8 mouse cellular contexts compared by ENCODE assay signal in the genomic region with DNA sequence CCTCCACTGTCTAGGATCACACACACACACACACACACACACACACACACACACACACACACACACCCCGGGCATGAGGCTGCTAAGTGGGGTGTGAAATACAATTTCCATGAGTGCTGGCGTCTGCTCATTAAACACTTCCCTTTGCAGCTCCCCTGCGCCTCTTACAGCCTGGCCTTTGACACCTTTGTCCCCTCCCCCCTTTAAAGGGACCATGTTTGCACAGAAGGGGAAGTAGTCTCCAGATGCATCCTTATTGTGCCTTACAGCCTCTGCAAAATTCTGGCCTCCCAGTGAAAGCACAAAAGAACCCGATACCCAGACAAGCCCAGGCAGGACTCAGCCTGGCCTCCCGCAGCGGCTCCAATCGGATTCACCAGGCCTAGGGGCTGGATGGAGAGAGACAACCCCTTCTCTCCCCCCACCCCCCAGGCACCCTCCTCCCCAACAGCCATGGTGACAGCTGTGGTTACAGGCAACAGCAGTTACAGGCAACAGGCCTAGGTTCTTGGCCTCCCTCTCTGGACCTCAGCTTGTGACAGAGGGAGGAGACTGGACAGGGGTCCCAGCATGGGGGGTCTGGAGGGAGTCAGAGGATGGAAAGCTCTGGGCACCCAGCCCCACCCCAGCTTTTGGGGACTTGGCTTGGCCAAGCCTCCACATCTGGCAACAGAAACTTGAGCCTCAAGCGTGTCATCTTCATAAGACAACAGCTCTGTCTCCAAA. TPM values are rescaled to one million over a fixed set of nuclear protein-coding genes. Genes with fewer than 3 reads are reported as not detected.
DNase-seq lines count a peak whose midpoint lies in the region; ATAC-seq lines count a peak whose summit lies in the region.

No protein-coding gene starts in this region.

- H3K4me1 ChIP-seq in heart, embryonic 16.5 days (ENCODE audit: control insufficient read depth, insufficient read depth, low read length), result peaks cover 20% of the 10 kb centered on the region
- H3K4me1 ChIP-seq in limb, embryonic 13.5 days, result peaks cover 47% of the 10 kb centered on the region
- peaks cover 43% of the 10 kb centered on the region for H3K4me1 ChIP-seq in neural tube, embryonic 15.5 days

- no peak overlapping the region for H3K4me2 ChIP-seq in heart, embryonic 16.5 days (ENCODE audit: low read depth, low read length)
- peak overlapping the region; percentile 36 for H3K4me2 ChIP-seq in limb, embryonic 13.5 days (replicated peaks)
- H3K4me2 ChIP-seq in neural tube, embryonic 15.5 days, result no peak overlapping the region

- H3K36me3 ChIP-seq in heart, embryonic 16.5 days (ENCODE audit: control insufficient read depth, insufficient read depth), result no peaks in the 10 kb centered on the region
- no peaks in the 10 kb centered on the region for H3K36me3 ChIP-seq in limb, embryonic 13.5 days
- no peaks in the 10 kb centered on the region for H3K36me3 ChIP-seq in neural tube, embryonic 15.5 days

- H3K9me3 ChIP-seq in heart, embryonic 16.5 days (replicated peaks; ENCODE audit: control insufficient read depth, low read length), result no peaks in the 10 kb centered on the region
- H3K9me3 ChIP-seq in limb, embryonic 13.5 days, result no peaks in the 10 kb centered on the region
- H3K9me3 ChIP-seq in neural tube, embryonic 15.5 days (replicated peaks), result no peaks in the 10 kb centered on the region

- peak; percentile 24 for ATAC-seq in heart, embryonic 16.5 days (replicated peaks; ENCODE audit: extremely low read depth, insufficient read depth, low FRiP score)
- peak; percentile 80 for ATAC-seq in limb, embryonic 13.5 days (ENCODE audit: low FRiP score, low read depth)
- peak; percentile 39; the same call in 1 of the 2 replicates for ATAC-seq in neural tube, embryonic 15.5 days (ENCODE audit: low FRiP score)
- no peak for ATAC-seq in megakaryocyte-erythroid progenitor cell, adult 5-6 weeks (replicated peaks; ENCODE audit: low FRiP score, low TSS enrichment, poor library complexity, severe bottlenecking)

- DNase-seq in B cell, adult 2 months, result peak; percentile 28 to 45
- peak; percentile 82 for DNase-seq in R1 (ENCODE audit: low read depth, low spot score)
- DNase-seq in urinary bladder, postnatal 10 days (ENCODE audit: low spot score), result no peak
- DNase-seq in right cerebral cortex, postnatal 4 days, result no peak

- H3K27me3 ChIP-seq in heart, embryonic 16.5 days (ENCODE audit: control insufficient read depth, insufficient read depth, low read length), result no peaks in the 10 kb centered on the region
- peaks cover 83% of the 10 kb centered on the region for H3K27me3 ChIP-seq in limb, embryonic 13.5 days
- H3K27me3 ChIP-seq in neural tube, embryonic 15.5 days (replicated peaks), result no peaks in the 10 kb centered on the region

- H3K4me3 ChIP-seq in heart, embryonic 16.5 days (ENCODE audit: low read length), result no peak overlapping the region
- H3K4me3 ChIP-seq in limb, embryonic 13.5 days, result no peak overlapping the region
- H3K4me3 ChIP-seq in neural tube, embryonic 15.5 days (replicated peaks), result no peak overlapping the region

- 23% methylated on average over 8 of the region's 8 CpGs for whole genome bisulfite sequencing in heart, embryonic 16.5 days
- WGBS in limb, embryonic 13.5 days, result 3% methylated on average over 8 of the region's 8 CpGs
- 12% methylated on average over 8 of the region's 8 CpGs for WGBS in neural tube, embryonic 15.5 days

- peak overlapping the region; percentile 5; the same call in 1 of the 2 replicates for H3K27ac ChIP-seq in heart, embryonic 16.5 days (ENCODE audit: low read length)
- H3K27ac ChIP-seq in limb, embryonic 13.5 days, result peak overlapping the region; percentile 22; the same call in 1 of the 2 replicates
- H3K27ac ChIP-seq in neural tube, embryonic 15.5 days (replicated peaks), result peak overlapping the region; percentile 64

- H3K9ac ChIP-seq in heart, embryonic 16.5 days (ENCODE audit: low read length), result no peak overlapping the region
- peak overlapping the region; percentile 43 for H3K9ac ChIP-seq in limb, embryonic 13.5 days
- H3K9ac ChIP-seq in neural tube, embryonic 15.5 days (replicated peaks), result no peak overlapping the region; the same call in 1 of the 2 replicates

RNA-seq across cellular contexts. Expression of a gene that starts 11.8 kb away (rescaled TPM):
- 4.7 and 5.6 TPM in 2 replicates for polyA plus RNA-seq in heart, embryonic 16.5 days (2015; fragmentation: Nextera tagmentation; extraction: Ambion mirVana)
- polyA plus RNA-seq in limb, embryonic 13.5 days (2015; fragmentation: Nextera tagmentation; extraction: Ambion mirVana), result 12.7 and 13.6 TPM in 2 replicates
- 89.8 and 111 TPM in 2 replicates for polyA plus RNA-seq in neural tube, embryonic 15.5 days (2015; fragmentation: Nextera tagmentation; extraction: Ambion mirVana)
- total RNA-seq in megakaryocyte-erythroid progenitor cell, adult 5-6 weeks (2014; fragmentation: Nextera tagmentation), result not detected in 2 replicates
- not detected in 2 replicates for total RNA-seq in megakaryocyte-erythroid progenitor cell, adult 5-6 weeks (2017)

RNA-seq across cellular contexts. Expression of a gene that starts 58.8 kb away (rescaled TPM):
- 2.6 and 3.6 TPM in 2 replicates for polyA plus RNA-seq in heart, embryonic 16.5 days (2015; fragmentation: Nextera tagmentation; extraction: Ambion mirVana)
- polyA plus RNA-seq in limb, embryonic 13.5 days (2015; fragmentation: Nextera tagmentation; extraction: Ambion mirVana), result 0.46 and 0.47 TPM in 2 replicates
- 2.1 and 2.5 TPM in 2 replicates for polyA plus RNA-seq in neural tube, embryonic 15.5 days (2015; fragmentation: Nextera tagmentation; extraction: Ambion mirVana)
- total RNA-seq in megakaryocyte-erythroid progenitor cell, adult 5-6 weeks (2014; fragmentation: Nextera tagmentation), result not detected in 2 replicates
- not detected in 2 replicates for total RNA-seq in megakaryocyte-erythroid progenitor cell, adult 5-6 weeks (2017)

RNA-seq across cellular contexts. Expression of a gene that starts 59.0 kb away (rescaled TPM):
- 1.5 and 2.4 TPM in 2 replicates for polyA plus RNA-seq in heart, embryonic 16.5 days (2015; fragmentation: Nextera tagmentation; extraction: Ambion mirVana)
- 1.0 and 2.0 TPM in 2 replicates for polyA plus RNA-seq in limb, embryonic 13.5 days (2015; fragmentation: Nextera tagmentation; extraction: Ambion mirVana)
- 15.2 and 17.9 TPM in 2 replicates for polyA plus RNA-seq in neural tube, embryonic 15.5 days (2015; fragmentation: Nextera tagmentation; extraction: Ambion mirVana)
- total RNA-seq in megakaryocyte-erythroid progenitor cell, adult 5-6 weeks (2014; fragmentation: Nextera tagmentation), result 1.7 and 1.9 TPM in 2 replicates
- 0.11 and 0.52 TPM in 2 replicates for total RNA-seq in megakaryocyte-erythroid progenitor cell, adult 5-6 weeks (2017)

Comparison
In these comparisons a context has a peak if more than half of its experiments do, and no peak if none do; other contexts are left out.
1. DNase-seq: peak in B cell, adult 2 months (2 of 2) and R1 (single experiment); none in urinary bladder, postnatal 10 days (single experiment) and right cerebral cortex, postnatal 4 days (single experiment).
2. H3K27ac ChIP-seq: peak in every context shown above with its lines; median percentile 64 in neural tube, embryonic 15.5 days; 22 in limb, embryonic 13.5 days; 5 in heart, embryonic 16.5 days.